Mouse (Mus musculus) kidney, adult 2 months (tissue): Measurements from ENCODE around the gene Rgs14. TPM values are rescaled to one million over a fixed set of nuclear protein-coding genes. Genes with fewer than 3 reads are reported as not detected.

Experiments used
- DNase-seq: peaks from one replicate; pipeline ENCODE4 v3.0.0; 2021
- H3K27ac ChIP-seq: fragments of 200-500 bp; 2 replicates; pipeline ENCODE4 v1.5.1; 2012; ENCODE audit warnings: low read depth, low read length, control low read depth, inconsistent platforms; ENCODE audit not compliant: insufficient read depth
- H3K27me3 ChIP-seq: fragments of 200-500 bp; replicated peaks from 2 replicates; pipeline ENCODE4 v1.6.1; 2012; ENCODE audit warnings: mild to moderate bottlenecking, moderate library complexity, low read length, inconsistent platforms; ENCODE audit not compliant: control insufficient read depth, insufficient read depth
- H3K36me3 ChIP-seq: fragments of 200-500 bp; 2 replicates; pipeline ENCODE4 v1.6.1; 2012; ENCODE audit warnings: mild to moderate bottlenecking, moderate library complexity, low read length, inconsistent platforms; ENCODE audit not compliant: control insufficient read depth, insufficient read depth
- H3K4me1 ChIP-seq: fragments of 200-500 bp; 2 replicates; pipeline ENCODE4 v1.6.1; 2011; ENCODE audit warnings: low read length; ENCODE audit not compliant: control insufficient read depth, insufficient read depth
- H3K4me3 ChIP-seq: fragments of 200-500 bp; 2 replicates; pipeline ENCODE4 v1.5.1; 2011; ENCODE audit warnings: mild to moderate bottlenecking, low read depth, low read length, control low read depth; ENCODE audit not compliant: insufficient read depth
- CTCF ChIP-seq: fragments of 200-500 bp; conservative IDR thresholded peaks from 2 replicates; pipeline ENCODE4 v1.5.1; 2011; ENCODE audit warnings: low read depth, mild to moderate bottlenecking, control low read depth, low read length, moderate library complexity, mixed read lengths; ENCODE audit not compliant: insufficient read depth, insufficient read length
- POLR2A ChIP-seq: fragments of 200-500 bp; IDR thresholded peaks from one replicate; pipeline ENCODE4 v1.6.1; 2011; ENCODE audit warnings: low read depth, low read length, control low read depth
- WGBS: fragments of 180-500 bp; shearing (Covaris S2); methylation state at CpG from one replicate; pipeline ENCODE4 v1.1.7; 2018; 5-methylcytosine and 5-hydroxymethylcytosine counted together
- polyA plus RNA-seq: library from polyadenylated mRNA; depleted of rRNA; stranded (reverse); fragments of >200 nt; gene quantifications from 2 replicates; pipeline ENCODE4 v1.2.3, GENCODE M21; 2012

The Rgs14 gene
- polyA plus RNA-seq, 1 experiment: 4.2 TPM

- Histone ChIP-seq H3K36me3 (no peaks in the 10 kb centered on the region), H3K27me3 (no peaks in the 10 kb centered on the region), H3K4me1 (peaks cover 5% of the 10 kb centered on the region; the same call in 1 of the 2 replicates), H3K27ac (no peak overlapping the region), H3K4me3 (no peak overlapping the region)
- TF ChIP-seq POLR2A: no peak
- WGBS: 44% methylated on average over 10 of the region's 10 CpGs
- peak; percentile 72 for DNase-seq
Observed at GRCm38 (mm10) chr13:55337341-55337975, 32.1 kb upstream of the Rgs14 start.

- WGBS: 51% methylated on average over 12 of the region's 12 CpGs
- peaks cover 5% of the 10 kb centered on the region; the same call in 1 of the 2 replicates for H3K4me1 ChIP-seq
- H3K4me3 ChIP-seq: no peak overlapping the region
- no peak for DNase-seq
- no peaks in the 10 kb centered on the region for H3K36me3 ChIP-seq
- TF ChIP-seq POLR2A: no peak
- no peak for TF ChIP-seq CTCF
- H3K27ac ChIP-seq: no peak overlapping the region
- no peaks in the 10 kb centered on the region for H3K27me3 ChIP-seq
Observed at GRCm38 (mm10) chr13:55338131-55339054, 31.1 kb upstream of the Rgs14 start.

DNA sequence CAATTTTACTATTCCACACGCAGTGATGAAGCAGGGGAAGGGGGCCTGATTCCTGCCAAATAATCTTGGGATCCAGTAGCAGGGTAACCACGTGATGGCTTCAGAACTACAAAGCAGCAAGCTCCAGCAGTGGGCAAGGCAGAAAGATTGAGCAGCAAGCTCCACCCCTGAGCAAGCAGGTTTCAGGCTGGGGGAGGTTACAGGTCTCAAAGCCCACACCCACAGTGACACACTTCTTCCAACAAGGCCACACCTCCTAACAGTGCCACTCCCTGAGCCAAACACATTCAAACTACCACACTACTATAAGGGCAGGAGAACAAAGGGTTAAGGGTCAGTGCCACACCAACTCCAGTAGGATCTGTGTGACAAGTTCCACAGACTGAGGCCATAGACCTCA lies 30.3 kb upstream of the Rgs14 start:
- no peak for TF ChIP-seq CTCF
- TF ChIP-seq POLR2A: no peak
- H3K4me3 ChIP-seq: no peak overlapping the region
- no peak overlapping the region for H3K27ac ChIP-seq
- H3K27me3 ChIP-seq: no peaks in the 10 kb centered on the region
- peak; percentile 20 for DNase-seq
- 25% methylated on average over 2 of the region's 2 CpGs for WGBS
- H3K4me1 ChIP-seq: peaks cover 5% of the 10 kb centered on the region; the same call in 1 of the 2 replicates
- H3K36me3 ChIP-seq: no peaks in the 10 kb centered on the region

DNA sequence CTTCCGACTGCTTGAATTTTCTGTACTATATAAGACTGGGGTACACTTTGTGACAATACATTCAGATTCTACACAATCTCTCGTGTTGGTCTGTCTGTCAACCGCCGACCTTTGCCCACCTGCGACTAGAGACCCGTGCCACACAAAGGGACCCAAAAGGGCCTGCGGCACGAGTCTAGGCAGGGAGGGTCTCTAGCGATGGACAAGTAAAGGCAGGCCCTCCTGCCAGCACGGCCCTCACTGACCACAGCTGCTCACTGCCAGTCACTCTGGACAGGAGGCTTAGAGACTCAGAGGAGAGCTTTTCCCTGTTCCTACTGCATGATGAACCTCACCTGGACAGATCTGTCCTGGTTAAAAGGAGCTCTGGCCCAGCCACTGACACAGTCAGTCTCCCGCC lies 27.1 kb upstream of the Rgs14 start:
- WGBS: 43% methylated on average over 11 of the region's 11 CpGs
- no peak for DNase-seq
- Histone ChIP-seq H3K27me3 (no peaks in the 10 kb centered on the region), H3K27ac (no peak overlapping the region), H3K4me1 (peaks cover 3% of the 10 kb centered on the region; the same call in 1 of the 2 replicates), H3K4me3 (no peak overlapping the region), H3K36me3 (no peaks in the 10 kb centered on the region)
- TF ChIP-seq CTCF (no peak), POLR2A (no peak)

- Histone ChIP-seq H3K4me3 (no peak overlapping the region), H3K27ac (no peak overlapping the region), H3K27me3 (no peaks in the 10 kb centered on the region), H3K4me1 (no peaks in the 10 kb centered on the region; the same call in 1 of the 2 replicates), H3K36me3 (no peaks in the 10 kb centered on the region; the same call in 1 of the 2 replicates)
- DNase-seq: no peak
- TF ChIP-seq CTCF: no peak
- no peak for TF ChIP-seq POLR2A
- 83% methylated on average over 7 of the region's 7 CpGs for WGBS
Observed at GRCm38 (mm10) chr13:55344286-55344685, 25.2 kb upstream of the Rgs14 start.

GRCm38 (mm10) chr13:55346745-55347144 lies 22.8 kb upstream of the Rgs14 start:
- H3K4me1 ChIP-seq: no peaks in the 10 kb centered on the region
- no peak for DNase-seq
- H3K27ac ChIP-seq: no peak overlapping the region
- H3K4me3 ChIP-seq: no peak overlapping the region
- TF ChIP-seq POLR2A: no peak
- 76% methylated on average over 11 of the region's 11 CpGs for WGBS
- H3K36me3 ChIP-seq: peaks cover 1% of the 10 kb centered on the region
- no peaks in the 10 kb centered on the region for H3K27me3 ChIP-seq

- no peaks in the 10 kb centered on the region for H3K36me3 ChIP-seq
- H3K4me1 ChIP-seq: peaks cover 10% of the 10 kb centered on the region; the same call in 1 of the 2 replicates
- no peak for DNase-seq
- TF ChIP-seq CTCF: no peak
- no peak for TF ChIP-seq POLR2A
- H3K27me3 ChIP-seq: no peaks in the 10 kb centered on the region
- H3K4me3 ChIP-seq: peak overlapping the region; percentile 9; the same call in 1 of the 2 replicates
- H3K27ac ChIP-seq: no peak overlapping the region
Observed at GRCm38 (mm10) chr13:55361145-55361544, 8.4 kb upstream of the Rgs14 start.
